Mouse (Mus musculus): ENCODE results near the gene Hectd1. TPM values are rescaled to one million over a fixed set of nuclear protein-coding genes. Genes with fewer than 3 reads are reported as not detected.

Hectd1 gene
- total RNA-seq (2021): 10 to 100 TPM; 79.2 to 97.2 TPM
- long read RNA-seq, experiment 1, partial matches to known transcripts: 10 of 23 reads
- long read RNA-seq, experiment 1, other reads (novel, unspliced or antisense): 11 of 23 reads
- long read RNA-seq, experiment 2, full-length matches to known transcripts: 6 of 47 reads
- long read RNA-seq, experiment 2, partial matches to known transcripts: 17 of 47 reads
- long read RNA-seq, experiment 2, other reads (novel, unspliced or antisense): 24 of 47 reads

- DNase-seq: peak; percentile 87
- intact Hi-C loops (cut with DNase I; ENCODE audit: low total_unique reads): loop anchor here (10.0 kb wide), 1 partner anchor 65 kb away; no protein-coding TSS in a partner anchor
These were observed at the start of gene Hectd1 for GRCm38 (mm10) chr12:51829290-51830076. Hectd1 (minus strand) TSS chr12:51829536.

GRCm38 (mm10) chr12:51871446-51872144, 42.3 kb upstream of the Hectd1 start:
- no peak for DNase-seq
- intact Hi-C loops (cut with DNase I; ENCODE audit: low total_unique reads): no loop called here

GRCm38 (mm10) chr12:51869511-51869910, 40.2 kb upstream of the Hectd1 start:
- intact Hi-C loops (cut with DNase I; ENCODE audit: low total_unique reads): no loop called here
- no peak for DNase-seq

GRCm38 (mm10) chr12:51867076-51867475, 37.7 kb upstream of the Hectd1 start:
- intact Hi-C loops (cut with DNase I; ENCODE audit: low total_unique reads): no loop called here
- no peak for DNase-seq

GRCm38 (mm10) chr12:51866226-51866910, 37.0 kb upstream of the Hectd1 start:
- DNase-seq: peak; percentile 46
- intact Hi-C loops (cut with DNase I; ENCODE audit: low total_unique reads): no loop called here

- DNase-seq: no peak
- intact Hi-C loops (cut with DNase I; ENCODE audit: low total_unique reads): no loop called here
These were observed 36.4 kb upstream of the Hectd1 start for GRCm38 (mm10) chr12:51865790-51866179.

- DNase-seq: no peak
- intact Hi-C loops (cut with DNase I; ENCODE audit: low total_unique reads): no loop called here
These were observed 35.9 kb upstream of the Hectd1 start for GRCm38 (mm10) chr12:51865061-51865789.

GRCm38 (mm10) chr12:51863116-51864002, 34.0 kb upstream of the Hectd1 start:
- intact Hi-C loops (cut with DNase I; ENCODE audit: low total_unique reads): no loop called here
- DNase-seq: no peak

GRCm38 (mm10) chr12:51858134-51859028, 29.0 kb upstream of the Hectd1 start:
- intact Hi-C loops (cut with DNase I; ENCODE audit: low total_unique reads): no loop called here
- DNase-seq: no peak

GRCm38 (mm10) chr12:51856768-51857295, 27.5 kb upstream of the Hectd1 start:
- intact Hi-C loops (cut with DNase I; ENCODE audit: low total_unique reads): no loop called here
- DNase-seq: no peak

GRCm38 (mm10) chr12:51855872-51856271, 26.5 kb upstream of the Hectd1 start:
- DNase-seq: no peak
- intact Hi-C loops (cut with DNase I; ENCODE audit: low total_unique reads): no loop called here

GRCm38 (mm10) chr12:51855453-51855852, 26.1 kb upstream of the Hectd1 start:
- intact Hi-C loops (cut with DNase I; ENCODE audit: low total_unique reads): no loop called here
- no peak for DNase-seq

- intact Hi-C loops (cut with DNase I; ENCODE audit: low total_unique reads): no loop called here
- no peak for DNase-seq
These were observed 22.3 kb upstream of the Hectd1 start for GRCm38 (mm10) chr12:51851617-51852016.

GRCm38 (mm10) chr12:51851155-51851554, 21.8 kb upstream of the Hectd1 start:
- no peak for DNase-seq
- intact Hi-C loops (cut with DNase I; ENCODE audit: low total_unique reads): no loop called here

GRCm38 (mm10) chr12:51850339-51850738, 21.0 kb upstream of the Hectd1 start:
- intact Hi-C loops (cut with DNase I; ENCODE audit: low total_unique reads): no loop called here
- no peak for DNase-seq

GRCm38 (mm10) chr12:51849902-51850301, 20.6 kb upstream of the Hectd1 start:
- DNase-seq: no peak
- intact Hi-C loops (cut with DNase I; ENCODE audit: low total_unique reads): no loop called here
